Mouse (Mus musculus) hindbrain, embryonic 16.5 days (tissue): ENCODE results near the gene Fam118a. TPM values are rescaled to one million over a fixed set of nuclear protein-coding genes. Genes with fewer than 3 reads are reported as not detected.
"Not testable (repeated sequence)": the region's sequence is repeated elsewhere in the genome, so short reads cannot be mapped to it uniquely, and the experiment has no call there.

ENCODE experiments used
- ATAC-seq: fragments of 200-750 bp; cut with Nextera tagmentation; 2 replicates; pipeline ENCODE4 v1.8.0; 2017; ENCODE audit warnings: moderate TSS enrichment, moderate library complexity
- H3K27ac ChIP-seq: fragments of 300-500 bp; sonication (generic); 2 replicates; pipeline ENCODE4 v1.5.1; 2014; ENCODE audit warnings: low read depth, mild to moderate bottlenecking, control low read depth, low read length, moderate library complexity
- H3K27me3 ChIP-seq: fragments of 300-500 bp; sonication (generic); replicated peaks from 2 replicates; pipeline ENCODE4 v1.6.1; 2014; ENCODE audit warnings: low read length; ENCODE audit not compliant: control insufficient read depth, insufficient read depth
- H3K36me3 ChIP-seq: fragments of 300-500 bp; sonication (generic); 2 replicates; pipeline ENCODE4 v1.6.1; 2014; ENCODE audit warnings: mild to moderate bottlenecking, low read length, moderate library complexity, mixed read lengths; ENCODE audit not compliant: control insufficient read depth, insufficient read depth
- H3K4me1 ChIP-seq: fragments of 300-500 bp; sonication (generic); 2 replicates; pipeline ENCODE4 v1.6.1; 2014; ENCODE audit warnings: low read depth, low read length; ENCODE audit not compliant: control insufficient read depth, insufficient read depth
- H3K4me2 ChIP-seq: fragments of 300-500 bp; sonication (generic); 2 replicates; pipeline ENCODE4 v1.6.1; 2014; ENCODE audit warnings: mild to moderate bottlenecking, low read length, control low read depth, moderate library complexity
- H3K4me3 ChIP-seq: fragments of 300-500 bp; sonication (generic); 2 replicates; pipeline ENCODE4 v1.5.1; 2014; ENCODE audit warnings: mild to moderate bottlenecking, low read length, control low read depth, moderate library complexity
- H3K9ac ChIP-seq: fragments of 300-500 bp; sonication (generic); 2 replicates; pipeline ENCODE4 v1.6.1; 2014; ENCODE audit warnings: low read depth, mild to moderate bottlenecking, control low read depth, low read length, moderate library complexity
- H3K9me3 ChIP-seq: fragments of 300-500 bp; sonication (generic); 2 replicates; pipeline ENCODE4 v1.6.1; 2014; ENCODE audit warnings: mild to moderate bottlenecking, low read length, moderate library complexity; ENCODE audit not compliant: control insufficient read depth
- WGBS: fragments of 180-500 bp; shearing (Covaris S2); extraction: QIAGEN DNeasy Blood & Tissue Kit; methylation state at CpG from one replicate; pipeline ENCODE4 v1.1.7; 2014; 5-methylcytosine and 5-hydroxymethylcytosine counted together
- polyA plus RNA-seq: library from polyadenylated mRNA; unstranded; fragments of >200 nt; fragmentation: Nextera tagmentation; extraction: Ambion mirVana; gene quantifications from 2 replicates; pipeline ENCODE4 v1.2.1, GENCODE M21; 2015

Gene Fam118a
- polyA plus RNA-seq, 1 experiment from 2014 or later, result 30.3 TPM

DNA sequence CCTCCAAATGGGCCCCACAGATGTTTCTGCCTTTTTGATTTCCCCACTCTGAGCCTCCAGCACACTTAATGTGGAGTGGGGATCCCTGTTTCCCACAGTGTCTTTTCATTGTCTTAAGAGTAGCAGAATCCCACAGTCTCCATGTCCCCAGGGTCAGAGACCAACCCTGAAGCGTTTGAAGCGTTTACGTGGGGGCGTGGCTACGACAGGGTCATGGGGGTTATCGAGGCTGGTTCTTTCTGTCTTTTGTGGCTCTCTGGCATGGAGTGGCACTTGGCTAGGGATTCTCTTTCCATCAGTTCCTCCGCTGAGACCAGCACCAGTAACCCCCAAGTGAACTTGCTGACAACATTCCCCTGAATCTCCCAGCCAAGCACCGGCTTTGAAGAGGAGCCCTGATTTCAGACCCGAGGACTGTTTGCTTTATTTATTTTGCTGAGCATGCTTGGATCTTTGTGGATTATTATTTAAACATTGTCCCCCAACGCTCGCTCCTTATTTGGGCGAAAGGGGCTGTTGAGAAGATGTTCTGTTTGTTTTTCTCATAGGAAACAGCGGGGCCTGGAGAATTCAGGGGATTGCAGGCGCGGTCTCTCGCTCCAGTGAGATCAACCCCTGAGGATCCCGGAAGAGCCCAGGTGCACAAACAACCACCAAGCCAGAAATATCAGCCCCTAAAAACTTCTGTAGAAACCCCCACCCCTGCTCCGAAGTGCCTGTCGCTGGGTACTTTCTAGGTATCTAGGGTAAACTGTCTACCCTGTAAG is 16.7 kb upstream of the Fam118a start:
- Histone ChIP-seq H3K4me3 (no peak overlapping the region), H3K9me3 (no peaks in the 10 kb centered on the region), H3K4me2 (no peak overlapping the region), H3K27ac (peak overlapping the region; percentile 49; the same call in 1 of the 2 replicates), H3K4me1 (peaks cover 3% of the 10 kb centered on the region), H3K27me3 (no peaks in the 10 kb centered on the region), H3K36me3 (no peaks in the 10 kb centered on the region), H3K9ac (no peak overlapping the region)
- no peak for ATAC-seq
- WGBS, result 39% methylated on average over 19 of the region's 19 CpGs

DNA sequence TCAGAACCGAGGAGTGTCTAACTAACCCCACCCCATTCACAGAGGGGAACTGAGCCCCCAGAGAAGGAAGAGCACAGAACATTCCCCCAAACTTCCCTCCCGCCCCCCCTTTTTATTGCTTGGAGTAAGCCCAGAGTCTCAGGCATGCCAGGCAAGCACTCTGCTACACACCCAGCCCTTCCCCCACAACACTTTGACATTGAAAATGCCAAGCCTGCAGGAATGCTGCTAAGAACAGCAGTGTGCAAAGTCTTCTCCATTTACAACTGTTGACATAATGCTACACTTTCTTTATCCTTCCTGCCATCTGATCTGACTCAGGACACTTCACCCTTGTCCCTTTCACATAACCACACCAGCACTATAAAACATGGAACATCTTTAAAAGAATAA is 16.1 kb upstream of the Fam118a start:
- H3K9me3 ChIP-seq, result no peaks in the 10 kb centered on the region
- H3K4me3 ChIP-seq, result no peak overlapping the region
- no peak overlapping the region for H3K4me2 ChIP-seq
- no peak overlapping the region for H3K9ac ChIP-seq
- H3K27ac ChIP-seq, result 0 out of 2 replicates have a peak overlapping the region, but pooled peaks have one; percentile 54
- H3K36me3 ChIP-seq, result no peaks in the 10 kb centered on the region
- ATAC-seq, result no peak
- H3K27me3 ChIP-seq, result no peaks in the 10 kb centered on the region
- H3K4me1 ChIP-seq, result peaks cover 5% of the 10 kb centered on the region
- WGBS, result 46% methylated on average over 2 of the region's 2 CpGs

DNA sequence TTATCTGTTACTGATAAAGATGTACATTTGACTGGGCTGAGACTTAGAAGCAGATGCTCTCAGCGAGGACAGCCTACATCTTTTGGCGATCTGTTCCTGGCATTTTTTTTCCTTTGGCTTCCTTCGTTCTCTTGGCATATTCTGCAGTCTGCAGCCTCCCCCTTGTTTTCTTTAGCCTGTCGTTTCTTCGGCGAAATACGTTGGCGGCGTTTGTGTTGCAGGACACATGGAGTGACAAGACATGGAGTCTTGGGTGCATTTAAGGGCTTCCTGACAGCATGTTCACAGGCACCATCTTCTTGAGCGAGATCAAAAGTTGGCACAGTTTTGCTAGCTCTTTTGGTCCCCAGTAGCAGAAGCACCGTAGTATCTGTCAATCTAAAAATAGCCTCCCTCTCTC is 13.0 kb upstream of the Fam118a start:
- no peaks in the 10 kb centered on the region for H3K36me3 ChIP-seq
- WGBS, result 79% methylated on average over 11 of the region's 11 CpGs
- H3K4me1 ChIP-seq, result peaks cover 5% of the 10 kb centered on the region
- no peaks in the 10 kb centered on the region for H3K9me3 ChIP-seq
- no peak overlapping the region for H3K9ac ChIP-seq
- no peak overlapping the region for H3K27ac ChIP-seq
- no peak for ATAC-seq
- H3K27me3 ChIP-seq, result no peaks in the 10 kb centered on the region
- H3K4me3 ChIP-seq, result no peak overlapping the region
- no peak overlapping the region for H3K4me2 ChIP-seq

DNA sequence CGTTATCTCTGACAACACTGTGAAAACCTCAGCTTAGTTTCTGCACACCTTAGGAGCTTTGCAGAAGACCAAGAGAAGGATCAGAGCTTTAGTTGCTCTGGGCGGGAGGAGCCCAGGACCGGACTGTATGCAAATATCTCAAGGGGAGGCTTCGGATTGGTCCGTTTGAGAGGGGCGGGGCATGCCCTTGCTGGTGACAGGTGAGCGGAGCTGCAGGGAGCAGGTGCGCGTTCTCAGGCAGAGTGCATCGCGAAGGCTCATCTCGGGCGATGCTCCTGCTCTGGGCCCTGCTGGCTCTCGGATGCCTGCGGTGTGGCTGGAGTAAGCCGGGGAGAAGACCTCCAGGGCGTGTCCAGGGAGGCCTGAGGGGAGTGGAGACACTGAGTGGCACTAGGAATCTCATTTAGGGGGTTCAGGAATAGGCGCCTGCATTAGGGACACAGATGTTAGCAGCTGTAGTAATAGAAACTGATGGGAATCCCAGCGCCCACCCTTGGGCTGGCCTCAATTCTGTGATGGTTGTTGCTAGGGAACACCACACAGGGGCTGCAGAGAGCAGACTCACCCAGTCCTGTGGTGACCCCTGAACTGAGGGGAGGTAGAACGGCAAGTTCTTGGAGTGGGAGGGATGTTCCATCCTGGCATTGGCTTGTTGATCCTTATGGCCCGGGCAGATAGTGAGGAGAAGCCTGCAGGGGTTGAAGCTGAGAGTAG is 11.6 kb upstream of the Fam118a start, which contains the start of gene Upk3a:
TSS of gene Upk3a (plus strand) at position 191 of the 714 bp plus-strand sequence.
- peak within 1 kb of the TSS; percentile 37 for H3K4me2 ChIP-seq
- H3K36me3 ChIP-seq, result no peaks in the 10 kb centered on the region
- ATAC-seq, result peak; percentile 76
- no peaks in the 10 kb centered on the region for H3K9me3 ChIP-seq
- 11% methylated on average over 21 of the region's 21 CpGs for WGBS
- H3K27ac ChIP-seq, result no peak within 1 kb of the TSS
- peak within 1 kb of the TSS; percentile 11 for H3K4me3 ChIP-seq
- peaks cover 3% of the 10 kb centered on the region; the same call in 1 of the 2 replicates for H3K4me1 ChIP-seq
- no peaks in the 10 kb centered on the region for H3K27me3 ChIP-seq
- no peak within 1 kb of the TSS; the same call in 1 of the 2 replicates for H3K9ac ChIP-seq

DNA sequence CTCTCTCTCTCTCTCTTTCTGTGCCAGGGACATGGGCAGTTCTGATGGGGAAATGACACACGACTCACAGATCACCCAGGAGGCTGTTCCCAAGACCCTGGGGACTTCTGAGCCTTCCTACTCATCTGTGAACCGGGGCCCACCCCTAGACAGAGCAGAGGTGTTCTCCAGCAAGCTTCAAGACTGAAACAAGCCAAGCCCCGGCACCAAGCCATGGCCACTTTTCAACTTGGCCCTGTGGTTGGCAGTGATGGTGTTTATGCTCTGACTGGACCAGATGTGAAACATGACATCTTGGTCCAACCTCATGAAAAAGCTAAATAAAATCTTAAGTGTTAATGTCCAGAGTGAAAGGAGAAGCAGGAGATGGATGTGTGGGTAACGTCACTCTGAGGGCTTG is 6.5 kb upstream of the Fam118a start:
- no peak for ATAC-seq
- 82% methylated on average over 4 of the region's 4 CpGs for WGBS

DNA sequence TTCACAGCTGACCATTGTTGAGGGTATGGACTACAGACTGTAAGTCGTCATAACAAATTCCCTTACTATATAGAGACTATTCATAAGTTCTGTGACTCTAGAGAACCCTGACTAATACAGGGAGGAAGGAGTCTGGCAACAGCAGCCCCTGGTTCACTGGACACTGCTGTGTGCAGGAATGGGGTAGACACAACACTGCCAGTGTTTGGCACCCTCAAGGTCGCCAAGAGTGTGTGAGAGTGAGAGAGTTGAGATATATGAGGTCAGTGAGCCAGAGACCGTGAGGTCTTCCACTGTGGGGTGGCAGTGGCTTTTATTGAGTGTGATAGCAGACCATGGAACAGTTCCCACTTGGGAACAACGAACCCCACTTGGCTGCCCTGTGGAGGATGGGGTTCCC is 2.6 kb upstream of the Fam118a start:
- Histone ChIP-seq H3K4me2 (no peak overlapping the region), H3K4me3 (no peak overlapping the region), H3K9me3 (no peaks in the 10 kb centered on the region), H3K4me1 (no peaks in the 10 kb centered on the region), H3K27ac (no peak overlapping the region), H3K27me3 (no peaks in the 10 kb centered on the region), H3K9ac (no peak overlapping the region), H3K36me3 (no peaks in the 10 kb centered on the region)
- 83% methylated on average over 4 of the region's 4 CpGs for WGBS
- no peak for ATAC-seq

More for the DNA sequence above, 6.5 kb upstream of the Fam118a start:
- Histone ChIP-seq H3K4me3 (no peak overlapping the region), H3K27ac (no peak overlapping the region), H3K4me2 (no peak overlapping the region), H3K9me3 (no peaks in the 10 kb centered on the region), H3K4me1 (peaks cover under 1% of the 10 kb centered on the region; the same call in 1 of the 2 replicates), H3K9ac (no peak overlapping the region), H3K36me3 (no peaks in the 10 kb centered on the region), H3K27me3 (no peaks in the 10 kb centered on the region)

DNA sequence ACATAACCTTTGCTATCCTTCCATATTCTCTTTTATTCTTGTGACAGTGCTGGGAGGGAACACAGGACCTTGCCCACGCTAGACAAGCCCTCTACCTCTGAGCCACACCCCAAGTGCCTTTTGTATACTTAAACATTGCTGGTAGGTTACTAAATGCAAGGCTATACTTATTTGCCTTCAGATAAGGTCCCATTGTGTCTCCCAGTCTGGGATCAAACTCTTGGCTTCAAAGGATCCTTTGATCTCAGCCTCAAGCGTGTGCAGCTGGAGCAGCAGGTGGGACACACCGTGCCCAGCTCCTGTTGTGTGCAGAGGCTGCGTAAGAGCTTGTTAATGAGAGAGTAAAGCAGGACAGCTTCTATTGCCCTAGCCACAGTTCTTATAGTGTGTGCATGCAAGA is 1.0 kb upstream of the Fam118a start:
- no peak overlapping the region for H3K27ac ChIP-seq
- ATAC-seq, result no peak
- H3K4me3 ChIP-seq, result no peak overlapping the region
- WGBS, result 53% methylated on average over 4 of the region's 4 CpGs
- no peaks in the 10 kb centered on the region for H3K4me1 ChIP-seq
- H3K36me3 ChIP-seq, result no peaks in the 10 kb centered on the region
- H3K27me3 ChIP-seq, result no peaks in the 10 kb centered on the region
- no peak overlapping the region for H3K9ac ChIP-seq
- no peak overlapping the region for H3K4me2 ChIP-seq
- H3K9me3 ChIP-seq, result no peaks in the 10 kb centered on the region

DNA sequence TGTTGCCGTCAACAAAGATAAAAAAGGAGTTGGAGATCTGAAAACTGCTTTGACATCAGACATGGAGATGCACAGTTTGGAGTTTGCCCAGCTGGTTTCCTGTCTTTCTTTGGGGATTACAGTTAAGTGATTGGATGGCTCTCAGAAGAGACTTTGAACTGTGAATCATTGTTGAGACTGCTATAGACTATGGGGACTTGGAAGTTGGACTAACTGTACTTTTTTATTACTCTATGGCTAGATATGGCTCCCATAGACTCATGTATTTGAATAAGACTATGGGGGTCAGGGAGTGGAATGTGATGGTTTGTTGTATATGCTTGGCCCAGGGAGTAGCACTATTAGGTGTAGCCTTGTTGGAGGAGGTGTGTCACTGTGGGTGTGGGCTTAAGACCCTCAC is 1.9 kb downstream of the Fam118a start:
- WGBS, result 82% methylated on average over 1 of the region's 1 CpGs
- not testable (repeated sequence) for H3K4me3 ChIP-seq, H3K9ac ChIP-seq, H3K36me3 ChIP-seq, H3K9me3 ChIP-seq, H3K27ac ChIP-seq, H3K27me3 ChIP-seq, ATAC-seq, H3K4me1 ChIP-seq, H3K4me2 ChIP-seq

DNA sequence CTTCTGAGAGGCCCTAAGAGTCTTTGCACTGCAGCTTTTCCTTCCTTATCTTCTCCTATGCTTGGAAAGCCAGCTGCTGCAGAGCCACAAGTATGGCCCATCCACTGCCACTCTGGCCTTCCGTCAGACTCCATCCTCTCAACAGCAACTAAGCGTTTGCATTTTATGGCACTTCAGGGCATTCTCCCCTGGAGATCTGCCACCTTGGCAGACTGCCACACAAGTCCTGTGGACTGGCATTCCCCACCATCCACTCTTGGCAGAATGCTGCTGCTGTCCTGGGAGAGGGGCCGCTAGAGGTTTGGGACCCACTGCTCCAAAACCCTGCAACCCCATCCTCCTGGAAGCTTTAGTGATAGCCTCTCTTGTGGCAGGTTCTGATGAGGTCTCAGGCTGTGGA is 3.1 kb downstream of the Fam118a start:
- ATAC-seq, result no peak
- Histone ChIP-seq H3K27ac (no peak overlapping the region), H3K36me3 (no peaks in the 10 kb centered on the region), H3K4me3 (no peak overlapping the region), H3K4me2 (no peak overlapping the region), H3K27me3 (no peaks in the 10 kb centered on the region), H3K9me3 (no peaks in the 10 kb centered on the region), H3K9ac (no peak overlapping the region), H3K4me1 (peaks cover 4% of the 10 kb centered on the region; the same call in 1 of the 2 replicates)
- WGBS, result 45% methylated on average over 3 of the region's 3 CpGs
